8 mouse cellular contexts compared by ENCODE assay signal in genomic region chr8:109778280-109778977, GRCm38 (mm10). TPM values are rescaled to one million over a fixed set of nuclear protein-coding genes. Genes with fewer than 3 reads are reported as not detected.
DNase-seq lines count a peak whose midpoint lies in the region; ATAC-seq and TF ChIP-seq lines count a peak whose summit lies in the region.

TSS of gene Ap1g1 (plus strand) at chr8:109778554.

- H3K9me3 ChIP-seq in hindbrain, embryonic 13.5 days: no peaks in the 10 kb centered on the region

- no peaks in the 10 kb centered on the region for H3K36me3 ChIP-seq in hindbrain, embryonic 13.5 days

- in situ Hi-C loops in Patski (cut with MboI; ENCODE audit: low pct_unique_long_range_greater_than_20kb): loop anchor here (5.0 kb wide), 1 partner anchor 71 kb away; the partner anchor contains the start of gene Zfp821

- peak; percentile 94 for ATAC-seq in Patski
- peak; percentile 99 for ATAC-seq in hindbrain, embryonic 13.5 days (ENCODE audit: low FRiP score)

- peak within 1 kb of the TSS; percentile 95 for H3K9ac ChIP-seq in hindbrain, embryonic 13.5 days

- CTCF ChIA-PET in Patski (lab: Charles Lee): interaction anchor here (1.1 to 1.4 kb wide), 2 partner anchors 42 to 58 kb away, joined by 3 read pairs; no protein-coding TSS in a partner anchor

- POLR2A ChIA-PET in Patski (lab: Charles Lee): interaction anchor here (0.6 to 3.1 kb wide), 13 partner anchors 14 to 112 kb away, joined by 3 to 12 read pairs (median 5); no protein-coding TSS in a partner anchor

- H3K4me2 ChIP-seq in hindbrain, embryonic 13.5 days: peak within 1 kb of the TSS; percentile 79

- WGBS in hindbrain, embryonic 13.5 days: under 1% methylated on average over 60 of the region's 64 CpGs

- no peaks in the 10 kb centered on the region for H3K27me3 ChIP-seq in Patski
- H3K27me3 ChIP-seq in hindbrain, embryonic 13.5 days: peaks cover 30% of the 10 kb centered on the region

- peaks cover 24% of the 10 kb centered on the region for H3K4me1 ChIP-seq in hindbrain, embryonic 13.5 days (replicated peaks)

- H3K4me3 ChIP-seq in hindbrain, embryonic 13.5 days: peak within 1 kb of the TSS; percentile 99

- TF ChIP-seq CTCF in Patski (IDR thresholded peaks at IDR 0.05): no peak

- DNase-seq in Patski (ENCODE audit: low read depth, low spot score): peak; percentile 82
- peak; percentile 98 to 99 for DNase-seq in cerebellum, postnatal 14 days
- DNase-seq in frontal cortex, postnatal 14 days (ENCODE audit: low spot score in 2 of 2): peak; percentile 95
- DNase-seq in layer of hippocampus, postnatal 25 days (ENCODE audit: extremely low spot score in 1 of 2, low spot score in 1 of 2): peak; percentile 88 to 96
- peak; percentile 97 for DNase-seq in lung, postnatal 25 days (ENCODE audit: low spot score)
- peak; percentile 97 for DNase-seq in retina, embryonic 14.5 days (ENCODE audit: low spot score)
- peak; percentile 97 for DNase-seq in thymus, postnatal 4 days

- H3K27ac ChIP-seq in hindbrain, embryonic 13.5 days: peak within 1 kb of the TSS; percentile 99

RNA-seq across cellular contexts. Expression of gene Ap1g1, which starts in this region (rescaled TPM):
- 104 TPM for polyA plus RNA-seq in Patski (2021)
- 49.7 and 51.4 TPM in 2 replicates for polyA plus RNA-seq in hindbrain, embryonic 13.5 days (2015; fragmentation: Nextera tagmentation; extraction: Ambion mirVana)
- total RNA-seq in layer of hippocampus, postnatal 25 days (2021): 10 to 100 TPM; 83.0 to 92.1 TPM

Comparison
In these comparisons a context has a peak if more than half of its experiments do, and no peak if none do; other contexts are left out.
1. Peak in every context shown above with its lines: DNase-seq, ATAC-seq, H3K4me3 ChIP-seq and H3K27ac ChIP-seq.